Mouse (Mus musculus): ENCODE measurements around the gene Ms4a7.

- no peak for TF ChIP-seq TAL1 (IDR thresholded peaks at IDR 0.05; ENCODE audit: low read length)
- TF ChIP-seq GATA1 (IDR thresholded peaks at IDR 0.05; ENCODE audit: low read length): no peak
Observed at GRCm38 (mm10) chr19:11355730-11356129, 19.8 kb upstream of the Ms4a7 start.

All from erythroblast, embryonic 14.5 days (primary cell).